Mouse (Mus musculus) liver, embryonic 12.5 days (tissue): ENCODE data around the gene Slc38a1. TPM values are rescaled to one million over a fixed set of nuclear protein-coding genes. Genes with fewer than 3 reads are reported as not detected.
"Not testable (repeated sequence)": the region's sequence is repeated elsewhere in the genome, so short reads cannot be mapped to it uniquely, and the experiment has no call there.

Experiments used
- ATAC-seq: fragments of 200-750 bp; cut with Nextera tagmentation; 2 replicates; pipeline ENCODE4 v1.8.0; 2017; ENCODE audit warnings: moderate number of reproducible peaks, mild to moderate bottlenecking, moderate library complexity
- H3K27ac ChIP-seq: fragments of 300-500 bp; sonication (generic); 2 replicates; pipeline ENCODE4 v1.5.1; 2016; ENCODE audit warnings: mild to moderate bottlenecking
- H3K27me3 ChIP-seq: fragments of 300-500 bp; sonication (generic); replicated peaks from 2 replicates; pipeline ENCODE4 v1.6.1; 2016; ENCODE audit warnings: mild to moderate bottlenecking, moderate library complexity
- H3K36me3 ChIP-seq: fragments of 300-500 bp; sonication (generic); 2 replicates; pipeline ENCODE4 v1.6.1; 2016; ENCODE audit warnings: mild to moderate bottlenecking, moderate library complexity
- H3K4me1 ChIP-seq: fragments of 300-500 bp; sonication (generic); 2 replicates; pipeline ENCODE4 v1.6.1; 2016
- H3K4me2 ChIP-seq: fragments of 300-500 bp; sonication (generic); 2 replicates; pipeline ENCODE4 v1.6.1; 2016; ENCODE audit warnings: mild to moderate bottlenecking, moderate library complexity
- H3K4me3 ChIP-seq: fragments of 300-500 bp; sonication (generic); 2 replicates; pipeline ENCODE4 v1.5.1; 2016; ENCODE audit warnings: mild to moderate bottlenecking, moderate library complexity
- H3K9ac ChIP-seq: fragments of 300-500 bp; sonication (generic); 2 replicates; pipeline ENCODE4 v1.6.1; 2016; ENCODE audit warnings: mild to moderate bottlenecking, moderate library complexity
- H3K9me3 ChIP-seq: fragments of 300-500 bp; sonication (generic); replicated peaks from 2 replicates; pipeline ENCODE4 v1.6.1; 2016; ENCODE audit warnings: mild to moderate bottlenecking, moderate library complexity
- WGBS: fragments of 180-500 bp; shearing (Covaris S2); methylation state at CpG from one replicate; pipeline ENCODE4 v1.1.7; 2016; ENCODE audit not compliant: insufficient replicate concordance; 5-methylcytosine and 5-hydroxymethylcytosine counted together
- polyA plus RNA-seq: library from polyadenylated mRNA; unstranded; fragments of >200 nt; fragmentation: Nextera tagmentation; extraction: Ambion mirVana; gene quantifications from 2 replicates; pipeline ENCODE4 v1.2.1, GENCODE M21; 2016

Slc38a1 gene
- polyA plus RNA-seq, 1 experiment from 2014 or later: 41.1 TPM

GRCm38 (mm10) chr15:96632201-96632600, 10.5 kb downstream of the Slc38a1 start:
- Histone ChIP-seq H3K9ac (no peak overlapping the region), H3K27ac (no peak overlapping the region), H3K36me3 (peaks cover 48% of the 10 kb centered on the region), H3K4me1 (peaks cover 18% of the 10 kb centered on the region), H3K4me3 (no peak overlapping the region), H3K9me3 (no peaks in the 10 kb centered on the region), H3K27me3 (no peaks in the 10 kb centered on the region), H3K4me2 (no peak overlapping the region)
- ATAC-seq: no peak
- WGBS: 88% methylated on average over 5 of the region's 5 CpGs

- H3K9ac ChIP-seq: no peak overlapping the region
- H3K9me3 ChIP-seq: no peaks in the 10 kb centered on the region
- H3K4me2 ChIP-seq: no peak overlapping the region
- WGBS: 71% methylated on average over 13 of the region's 13 CpGs
- peaks cover 40% of the 10 kb centered on the region for H3K36me3 ChIP-seq
- H3K27me3 ChIP-seq: no peaks in the 10 kb centered on the region
- no peak overlapping the region for H3K27ac ChIP-seq
- H3K4me1 ChIP-seq: peaks cover 26% of the 10 kb centered on the region
- no peak overlapping the region for H3K4me3 ChIP-seq
- no peak for ATAC-seq
These were observed 11.5 kb downstream of the Slc38a1 start for GRCm38 (mm10) chr15:96631107-96631718.

- WGBS: 73% methylated on average over 7 of the region's 7 CpGs
- peaks cover 36% of the 10 kb centered on the region for H3K36me3 ChIP-seq
- H3K4me1 ChIP-seq: peaks cover 26% of the 10 kb centered on the region
- H3K9ac ChIP-seq: no peak overlapping the region
- H3K9me3 ChIP-seq: no peaks in the 10 kb centered on the region
- H3K4me3 ChIP-seq: no peak overlapping the region
- no peaks in the 10 kb centered on the region for H3K27me3 ChIP-seq
- no peak overlapping the region for H3K27ac ChIP-seq
- ATAC-seq: no peak
- no peak overlapping the region for H3K4me2 ChIP-seq
These were observed 14.5 kb downstream of the Slc38a1 start for GRCm38 (mm10) chr15:96628256-96628655.

DNA sequence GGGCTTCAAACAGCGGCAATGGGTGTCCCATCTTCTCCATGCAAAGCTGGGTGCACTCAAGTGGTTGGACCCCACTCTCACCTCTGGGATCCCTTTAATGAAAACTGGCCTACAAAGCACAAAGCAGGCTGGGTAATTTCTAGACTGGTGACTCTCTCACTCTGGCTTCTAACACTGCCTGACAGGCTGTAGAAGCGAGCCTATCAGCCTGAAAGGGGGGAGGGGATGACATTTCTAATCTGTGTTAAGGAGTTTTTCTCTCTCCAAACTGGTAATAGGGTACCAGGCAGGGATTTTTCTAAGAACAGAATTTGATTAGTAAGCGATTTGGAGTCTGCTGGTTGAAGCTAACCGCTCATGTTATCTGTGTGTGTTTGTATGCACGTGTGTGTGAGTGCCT, 15.8 kb downstream of the Slc38a1 start:
- Histone ChIP-seq H3K27me3 (no peaks in the 10 kb centered on the region), H3K27ac (no peak overlapping the region), H3K4me1 (peaks cover 26% of the 10 kb centered on the region), H3K9me3 (0 out of 2 replicates have a peak, but pooled peaks cover 6% of the 10 kb centered on the region), H3K9ac (no peak overlapping the region), H3K4me3 (no peak overlapping the region), H3K4me2 (no peak overlapping the region), H3K36me3 (peaks cover 40% of the 10 kb centered on the region)
- WGBS: 52% methylated on average over 5 of the region's 5 CpGs
- ATAC-seq: no peak

- 86% methylated on average over 9 of the region's 9 CpGs for WGBS
These were observed 17.7 kb downstream of the Slc38a1 start for GRCm38 (mm10) chr15:96625012-96625411.

DNA sequence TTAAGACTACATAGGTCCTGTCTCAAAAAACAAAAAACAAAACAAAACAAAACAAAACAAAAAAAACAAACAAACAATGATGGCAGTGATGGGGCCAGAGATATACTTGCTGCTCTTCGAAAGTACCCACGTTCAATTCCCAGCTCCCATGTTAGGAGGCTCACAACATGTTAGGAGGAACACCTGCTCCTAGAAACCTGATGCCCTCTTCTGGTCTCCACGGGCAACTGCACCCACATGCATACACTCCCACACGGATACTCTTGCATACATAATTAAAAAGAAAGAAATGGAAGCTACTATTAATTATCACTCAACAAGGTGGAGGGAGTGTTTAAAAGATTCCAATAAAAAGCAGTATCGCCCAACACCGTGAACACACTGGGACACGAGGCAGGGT, 20.3 kb downstream of the Slc38a1 start:
- Histone ChIP-seq H3K9ac (no peak overlapping the region), H3K27me3 (no peaks in the 10 kb centered on the region), H3K9me3 (0 out of 2 replicates have a peak, but pooled peaks cover 6% of the 10 kb centered on the region), H3K4me3 (no peak overlapping the region), H3K4me2 (no peak overlapping the region), H3K27ac (no peak overlapping the region), H3K36me3 (peaks cover 77% of the 10 kb centered on the region), H3K4me1 (peaks cover 10% of the 10 kb centered on the region; the same call in 1 of the 2 replicates)
- no peak for ATAC-seq
- 86% methylated on average over 7 of the region's 7 CpGs for WGBS

More at GRCm38 (mm10) chr15:96625012-96625411, 17.7 kb downstream of the Slc38a1 start:
- not testable (repeated sequence) for H3K4me2 ChIP-seq, H3K4me3 ChIP-seq, H3K9me3 ChIP-seq, H3K27me3 ChIP-seq, ATAC-seq, H3K27ac ChIP-seq, H3K9ac ChIP-seq
- H3K36me3 ChIP-seq: peaks cover 56% of the 10 kb centered on the region
- H3K4me1 ChIP-seq: peaks cover 12% of the 10 kb centered on the region

DNA sequence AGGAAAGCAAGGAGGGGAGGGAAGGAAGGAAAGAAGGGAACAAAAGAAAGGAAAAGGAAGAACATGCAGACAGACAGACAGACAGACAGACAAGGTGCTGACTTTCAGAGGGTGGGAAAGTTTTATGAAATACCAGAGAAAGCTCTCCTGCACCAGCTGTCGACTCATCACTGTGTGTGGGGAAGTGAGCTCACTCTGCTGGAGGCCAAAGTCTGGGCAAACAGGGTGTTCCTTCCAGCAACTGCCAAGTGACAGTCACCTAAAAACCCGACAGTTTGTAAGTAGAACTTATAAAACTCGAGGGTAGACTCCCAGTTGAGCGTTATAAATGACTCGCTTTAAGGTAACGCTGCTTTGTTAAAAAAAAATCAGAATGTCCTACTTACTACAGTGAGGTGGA, 21.0 kb downstream of the Slc38a1 start:
- Histone ChIP-seq H3K4me3 (no peak overlapping the region), H3K9me3 (0 out of 2 replicates have a peak, but pooled peaks cover 6% of the 10 kb centered on the region), H3K27me3 (no peaks in the 10 kb centered on the region), H3K4me2 (no peak overlapping the region), H3K9ac (no peak overlapping the region), H3K36me3 (peaks cover 84% of the 10 kb centered on the region), H3K27ac (no peak overlapping the region), H3K4me1 (peaks cover 3% of the 10 kb centered on the region; the same call in 1 of the 2 replicates)
- WGBS: 65% methylated on average over 6 of the region's 6 CpGs
- ATAC-seq: no peak

DNA sequence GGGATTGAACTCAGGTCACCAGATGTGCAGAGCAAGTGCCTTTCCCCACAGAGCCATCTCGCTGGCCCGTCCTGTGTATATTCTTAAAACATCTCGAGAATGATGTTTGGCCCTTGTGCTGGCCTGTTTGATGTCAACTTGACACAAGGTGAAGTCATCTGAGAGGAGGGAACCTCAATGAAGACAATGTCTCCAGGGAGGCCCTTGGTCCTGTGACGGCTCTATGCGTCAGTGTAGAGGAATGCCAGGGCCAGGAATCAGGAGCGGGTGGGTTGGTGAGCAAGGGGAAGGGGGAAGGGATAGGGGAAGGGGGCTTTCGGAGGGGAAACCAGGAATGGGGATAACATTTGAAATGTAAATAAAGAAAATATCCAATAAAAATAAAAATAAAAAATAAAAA, 25.2 kb downstream of the Slc38a1 start:
- 82% methylated on average over 7 of the region's 7 CpGs for WGBS
- Histone ChIP-seq H3K4me2 (no peak overlapping the region), H3K9ac (no peak overlapping the region), H3K9me3 (0 out of 2 replicates have a peak, but pooled peaks cover 2% of the 10 kb centered on the region), H3K4me1 (no peaks in the 10 kb centered on the region), H3K4me3 (no peak overlapping the region), H3K36me3 (peaks cover 95% of the 10 kb centered on the region), H3K27ac (no peak overlapping the region), H3K27me3 (no peaks in the 10 kb centered on the region)
- no peak for ATAC-seq

DNA sequence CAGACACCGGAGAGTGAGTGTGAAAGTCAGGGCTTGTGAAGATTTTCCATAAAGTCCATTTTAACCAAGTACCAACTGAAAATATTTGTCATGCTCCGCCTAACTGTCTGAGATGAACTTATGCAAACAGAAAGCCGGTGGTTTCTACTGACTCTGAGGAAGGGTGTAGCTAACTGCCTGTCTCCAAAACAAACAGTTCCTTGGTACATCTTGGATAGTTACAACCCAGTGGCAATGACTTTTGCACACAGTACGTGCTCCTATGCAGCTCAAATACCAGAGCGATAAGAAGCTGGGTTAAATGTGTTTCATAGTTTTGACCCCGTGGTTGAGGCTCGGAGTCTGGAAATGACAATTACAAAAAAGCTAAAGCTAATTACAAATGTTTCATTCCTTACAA, 34.0 kb downstream of the Slc38a1 start:
- Histone ChIP-seq H3K27me3 (no peaks in the 10 kb centered on the region), H3K4me2 (no peak overlapping the region), H3K36me3 (peaks cover 88% of the 10 kb centered on the region), H3K4me3 (no peak overlapping the region), H3K9ac (no peak overlapping the region), H3K4me1 (0 out of 2 replicates have a peak, but pooled peaks cover 3% of the 10 kb centered on the region), H3K9me3 (no peaks in the 10 kb centered on the region), H3K27ac (no peak overlapping the region)
- 74% methylated on average over 7 of the region's 7 CpGs for WGBS
- ATAC-seq: no peak

GRCm38 (mm10) chr15:96607422-96607821, 35.3 kb downstream of the Slc38a1 start:
- H3K9me3 ChIP-seq: no peaks in the 10 kb centered on the region
- H3K36me3 ChIP-seq: peaks cover 84% of the 10 kb centered on the region
- H3K4me1 ChIP-seq: 0 out of 2 replicates have a peak, but pooled peaks cover 3% of the 10 kb centered on the region
- H3K9ac ChIP-seq: no peak overlapping the region
- ATAC-seq: no peak
- no peaks in the 10 kb centered on the region for H3K27me3 ChIP-seq
- H3K4me2 ChIP-seq: no peak overlapping the region
- H3K4me3 ChIP-seq: no peak overlapping the region
- 85% methylated on average over 5 of the region's 5 CpGs for WGBS
- H3K27ac ChIP-seq: no peak overlapping the region

- H3K9ac ChIP-seq: no peak overlapping the region
- 82% methylated on average over 10 of the region's 10 CpGs for WGBS
- H3K4me3 ChIP-seq: no peak overlapping the region
- H3K27me3 ChIP-seq: no peaks in the 10 kb centered on the region
- H3K4me1 ChIP-seq: peaks cover 4% of the 10 kb centered on the region; the same call in 1 of the 2 replicates
- no peak for ATAC-seq
- peaks cover 81% of the 10 kb centered on the region for H3K36me3 ChIP-seq
- no peak overlapping the region for H3K4me2 ChIP-seq
- no peak overlapping the region for H3K27ac ChIP-seq
- H3K9me3 ChIP-seq: no peaks in the 10 kb centered on the region
These were observed 38.4 kb downstream of the Slc38a1 start for GRCm38 (mm10) chr15:96604282-96604681.

- Histone ChIP-seq H3K9ac (no peak overlapping the region), H3K27ac (no peak overlapping the region), H3K4me1 (peaks cover 16% of the 10 kb centered on the region; the same call in 1 of the 2 replicates), H3K4me2 (no peak overlapping the region), H3K9me3 (no peaks in the 10 kb centered on the region), H3K27me3 (no peaks in the 10 kb centered on the region), H3K4me3 (no peak overlapping the region), H3K36me3 (peaks cover 73% of the 10 kb centered on the region)
- WGBS: 88% methylated on average over 16 of the region's 16 CpGs
- no peak for ATAC-seq
These were observed 40.7 kb downstream of the Slc38a1 start for GRCm38 (mm10) chr15:96602043-96602442.
